24 mouse cellular contexts compared by ENCODE assay signal in the genomic region with DNA sequence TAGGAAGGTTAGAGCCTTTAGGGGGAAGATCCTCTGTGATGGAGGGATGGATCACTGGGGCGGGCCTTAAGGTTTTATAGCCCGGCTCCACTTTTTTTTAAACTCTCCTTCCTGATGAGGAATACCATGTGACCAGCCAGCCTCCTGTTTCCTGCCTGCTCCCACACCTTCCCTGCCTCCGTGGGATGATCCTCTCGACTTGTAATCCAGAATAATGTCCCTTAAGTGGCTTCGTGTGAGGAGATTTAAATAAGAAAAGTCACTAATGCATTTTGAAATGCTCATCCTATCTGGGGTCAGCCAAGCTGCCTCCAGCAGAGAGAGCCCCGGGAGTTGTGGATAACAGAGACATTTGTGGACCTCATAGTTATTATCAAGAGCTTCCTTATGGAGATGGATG.
"Had no signal": no experiment of that assay in that cellular context is flagged by ENCODE, and none has a peak within 500 bp of the region (broad histone marks: within the 10 kb centered on the region; RNA-seq: fewer than 3 reads in every experiment).

No protein-coding gene starts in this region.

- H3K4me3 ChIP-seq: gastrocnemius, adult 2 months; heart, embryonic 10.5 days; heart, embryonic 12.5 days; hindbrain, embryonic 10.5 days; intestine, embryonic 15.5 days; limb, embryonic 12.5 days; liver, embryonic 13.5 days; liver, embryonic 15.5 days had no signal

- H3K27me3 ChIP-seq: intestine, embryonic 15.5 days; limb, embryonic 12.5 days; liver, embryonic 13.5 days; liver, embryonic 15.5 days had no signal

- H3K9me3 ChIP-seq: heart, embryonic 10.5 days; heart, embryonic 12.5 days; hindbrain, embryonic 10.5 days; intestine, embryonic 15.5 days; limb, embryonic 12.5 days; liver, embryonic 13.5 days; liver, embryonic 15.5 days had no signal

- H3K9ac ChIP-seq: heart, embryonic 12.5 days; hindbrain, embryonic 14.5 days; intestine, embryonic 15.5 days; limb, embryonic 12.5 days; liver, embryonic 13.5 days; liver, embryonic 15.5 days had no signal

- DNase-seq: gastrocnemius, adult 2 months; gastrocnemius, postnatal 10 days; gastrocnemius, postnatal 25 days; heart, adult 18-20 months; heart, postnatal 10 days; heart, postnatal 4 days; kidney, adult 2 months; kidney, adult 9 months; kidney, postnatal 25 days; layer of hippocampus, adult 9-11 months; layer of hippocampus, postnatal 36 days; liver; liver, embryonic 13.5 days had no signal

- H3K27ac ChIP-seq: gastrocnemius, adult 2 months; heart, embryonic 10.5 days; hindbrain, embryonic 10.5 days; hindbrain, embryonic 14.5 days; intestine, embryonic 15.5 days; limb, embryonic 12.5 days; liver, embryonic 13.5 days; liver, embryonic 15.5 days had no signal

- H3K4me2 ChIP-seq: heart, embryonic 12.5 days; hindbrain, embryonic 14.5 days; intestine, embryonic 15.5 days; limb, embryonic 12.5 days; liver, embryonic 11.5 days; liver, embryonic 13.5 days; liver, embryonic 15.5 days had no signal

- H3K36me3 ChIP-seq: heart, embryonic 10.5 days; heart, embryonic 12.5 days; hindbrain, embryonic 10.5 days; intestine, embryonic 15.5 days; limb, embryonic 12.5 days; liver, embryonic 13.5 days; liver, embryonic 15.5 days had no signal

- ATAC-seq: hindbrain, embryonic 16.5 days; inflammation-experienced regulatory T-cells, adult 6 months; intestine, embryonic 15.5 days; intestine, postnatal 0 days had no signal
